Mouse (Mus musculus) hindbrain, embryonic 11.5 days (tissue): ENCODE measurements around the gene Cnnm2. TPM values are rescaled to one million over a fixed set of nuclear protein-coding genes. Genes with fewer than 3 reads are reported as not detected.

ENCODE experiments used
- ATAC-seq: fragments of 200-750 bp; cut with Nextera tagmentation; 2 replicates; pipeline ENCODE4 v1.8.0; 2017; ENCODE audit warnings: mild to moderate bottlenecking, moderate TSS enrichment, moderate library complexity; ENCODE audit not compliant: low FRiP score
- DNase-seq: peaks from one replicate; pipeline ENCODE4 v3.0.0-alpha.2; 2015; ENCODE audit warnings: low spot score
- H3K27ac ChIP-seq: fragments of 300-500 bp; sonication (generic); 2 replicates; pipeline ENCODE4 v1.5.1; 2014; ENCODE audit warnings: mild to moderate bottlenecking, low read depth, low read length
- H3K27me3 ChIP-seq: fragments of 300-500 bp; sonication (generic); 2 replicates; pipeline ENCODE4 v1.6.1; 2014; ENCODE audit warnings: mild to moderate bottlenecking, low read length, moderate library complexity, mixed read lengths; ENCODE audit not compliant: control insufficient read depth, insufficient read depth
- H3K36me3 ChIP-seq: fragments of 300-500 bp; sonication (generic); 2 replicates; pipeline ENCODE4 v1.6.1; 2014; ENCODE audit warnings: mild to moderate bottlenecking, low read length, moderate library complexity, mixed read lengths; ENCODE audit not compliant: control insufficient read depth, insufficient read depth
- H3K4me1 ChIP-seq: fragments of 300-500 bp; sonication (generic); replicated peaks from 2 replicates; pipeline ENCODE4 v1.6.1; 2014; ENCODE audit warnings: low read length, mixed read lengths; ENCODE audit not compliant: control insufficient read depth, insufficient read depth
- H3K4me2 ChIP-seq: fragments of 300-500 bp; sonication (generic); replicated peaks from 2 replicates; pipeline ENCODE4 v1.6.1; 2014; ENCODE audit warnings: mild to moderate bottlenecking, low read depth, low read length
- H3K4me3 ChIP-seq: fragments of 300-500 bp; sonication (generic); 2 replicates; pipeline ENCODE4 v1.5.1; 2014; ENCODE audit warnings: low read depth, low read length
- H3K9ac ChIP-seq: fragments of 300-500 bp; sonication (generic); 2 replicates; pipeline ENCODE4 v1.6.1; 2014; ENCODE audit warnings: low read depth, low read length
- H3K9me3 ChIP-seq: fragments of 300-500 bp; sonication (generic); 2 replicates; pipeline ENCODE4 v1.6.1; 2016; ENCODE audit warnings: low read length; ENCODE audit not compliant: control insufficient read depth
- WGBS: fragments of 180-500 bp; shearing (Covaris S2); extraction: QIAGEN DNeasy Blood & Tissue Kit; methylation state at CpG from one replicate; pipeline ENCODE4 v1.1.7; 2014; 5-methylcytosine and 5-hydroxymethylcytosine counted together
- polyA plus RNA-seq: library from polyadenylated mRNA; unstranded; fragments of >200 nt; fragmentation: Nextera tagmentation; extraction: Ambion mirVana; gene quantifications from 2 replicates; pipeline ENCODE4 v1.2.1, GENCODE M21; 2014

The Cnnm2 gene
- polyA plus RNA-seq, 1 experiment from 2014 or later, result 4.6 TPM

DNA sequence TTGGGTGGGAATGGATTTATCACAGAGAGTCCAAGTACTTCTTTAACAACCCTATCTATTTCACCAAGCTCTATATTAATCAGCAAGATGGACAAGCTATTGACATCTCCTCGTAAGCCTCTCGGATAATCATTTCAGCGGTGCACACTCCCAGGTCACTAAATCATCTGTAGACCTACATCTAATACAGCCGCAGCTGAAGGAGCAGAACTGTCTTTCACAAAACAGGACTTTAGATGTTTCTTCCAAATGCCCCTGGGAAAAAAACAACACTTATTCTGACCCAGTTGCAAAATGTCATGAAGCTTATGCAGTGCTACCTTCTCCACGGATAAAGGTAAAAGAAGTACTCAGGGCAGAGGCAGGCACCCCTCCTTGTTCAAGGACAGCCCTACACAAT is 146.8 kb downstream of the Cnnm2 start:
- no peak overlapping the region for H3K4me2 ChIP-seq
- ATAC-seq, result no peak
- no peak for DNase-seq
- H3K27me3 ChIP-seq, result no peaks in the 10 kb centered on the region
- H3K9me3 ChIP-seq, result no peaks in the 10 kb centered on the region
- H3K27ac ChIP-seq, result no peak overlapping the region
- H3K4me1 ChIP-seq, result no peaks in the 10 kb centered on the region
- no peak overlapping the region for H3K9ac ChIP-seq
- no peak overlapping the region for H3K4me3 ChIP-seq
- WGBS, result 86% methylated on average over 5 of the region's 5 CpGs
- H3K36me3 ChIP-seq, result no peaks in the 10 kb centered on the region

DNA sequence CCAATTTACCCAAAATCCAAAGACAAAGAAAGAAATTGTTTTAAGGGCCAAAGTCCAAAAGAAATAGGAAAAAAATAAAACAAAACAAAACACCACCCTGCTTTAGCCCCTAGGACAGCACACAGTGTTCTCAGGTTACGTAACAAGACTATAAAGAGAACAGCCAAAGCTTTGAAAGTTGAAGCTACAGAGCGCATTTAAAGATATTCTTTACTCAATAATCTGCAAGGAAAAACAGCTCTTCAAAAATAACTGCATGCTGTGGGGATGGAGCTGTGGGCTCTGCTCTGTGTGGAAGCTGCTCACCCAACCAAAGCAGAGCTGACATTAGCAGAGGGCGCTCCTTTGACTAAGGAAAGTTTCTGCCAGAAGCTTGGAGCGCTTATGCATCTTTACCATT is 147.6 kb downstream of the Cnnm2 start:
- H3K4me1 ChIP-seq, result no peaks in the 10 kb centered on the region
- no peak overlapping the region for H3K4me2 ChIP-seq
- 53% methylated on average over 4 of the region's 4 CpGs for WGBS
- no peaks in the 10 kb centered on the region for H3K36me3 ChIP-seq
- no peaks in the 10 kb centered on the region for H3K9me3 ChIP-seq
- H3K4me3 ChIP-seq, result no peak overlapping the region
- ATAC-seq (no peak), DNase-seq (no peak)
- no peaks in the 10 kb centered on the region for H3K27me3 ChIP-seq
- no peak overlapping the region for H3K27ac ChIP-seq
- H3K9ac ChIP-seq, result no peak overlapping the region

DNA sequence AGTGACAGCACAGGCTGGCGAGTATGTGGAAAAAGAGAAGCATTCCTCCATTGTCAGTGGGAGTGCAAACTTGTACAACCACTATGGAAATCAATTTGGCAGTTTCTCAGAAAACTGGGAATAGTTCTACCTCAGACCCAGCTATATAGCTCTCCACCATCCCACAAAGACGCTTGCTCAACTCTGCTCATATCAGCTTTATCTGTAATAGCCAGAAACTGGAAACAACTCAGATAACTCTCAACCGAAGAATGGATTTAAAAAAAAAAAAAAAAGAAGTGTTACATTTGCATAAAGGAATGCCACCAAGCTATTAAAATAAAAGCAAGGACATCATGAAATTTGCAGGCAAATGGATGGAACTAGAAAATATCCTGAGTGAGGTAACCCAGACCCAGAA is 150.1 kb downstream of the Cnnm2 start:
- Histone ChIP-seq H3K36me3 (no peaks in the 10 kb centered on the region), H3K4me1 (no peaks in the 10 kb centered on the region), H3K9ac (no peak overlapping the region), H3K27ac (no peak overlapping the region), H3K4me3 (no peak overlapping the region), H3K27me3 (no peaks in the 10 kb centered on the region), H3K4me2 (no peak overlapping the region), H3K9me3 (no peaks in the 10 kb centered on the region)
- WGBS, result 93% methylated on average over 3 of the region's 3 CpGs
- no peak for DNase-seq
- no peak for ATAC-seq

DNA sequence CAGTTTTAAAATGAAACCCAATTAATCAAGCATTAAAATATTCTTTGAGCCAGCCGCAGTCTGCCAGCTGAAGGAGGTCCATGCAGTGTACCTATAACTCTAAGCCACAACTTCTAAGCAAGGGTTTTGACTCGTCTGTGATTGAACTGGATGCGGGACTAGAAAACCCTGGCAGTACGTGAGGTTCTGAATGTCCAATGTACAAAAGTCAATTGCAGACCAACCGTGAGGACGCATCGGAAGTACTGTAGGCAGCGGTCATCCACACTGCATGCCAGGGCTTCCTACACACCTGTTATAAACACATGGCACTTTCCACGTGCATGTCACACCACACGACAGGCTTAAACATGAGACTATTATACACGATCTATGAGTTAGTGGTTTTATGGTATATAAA is 152.2 kb downstream of the Cnnm2 start:
- H3K4me2 ChIP-seq, result no peak overlapping the region
- H3K4me3 ChIP-seq, result no peak overlapping the region
- H3K9ac ChIP-seq, result no peak overlapping the region
- no peaks in the 10 kb centered on the region for H3K9me3 ChIP-seq
- H3K4me1 ChIP-seq, result no peaks in the 10 kb centered on the region
- H3K27ac ChIP-seq, result no peak overlapping the region
- H3K36me3 ChIP-seq, result no peaks in the 10 kb centered on the region
- no peaks in the 10 kb centered on the region for H3K27me3 ChIP-seq
- ATAC-seq (no peak), DNase-seq (no peak)
- 95% methylated on average over 11 of the region's 11 CpGs for WGBS

DNA sequence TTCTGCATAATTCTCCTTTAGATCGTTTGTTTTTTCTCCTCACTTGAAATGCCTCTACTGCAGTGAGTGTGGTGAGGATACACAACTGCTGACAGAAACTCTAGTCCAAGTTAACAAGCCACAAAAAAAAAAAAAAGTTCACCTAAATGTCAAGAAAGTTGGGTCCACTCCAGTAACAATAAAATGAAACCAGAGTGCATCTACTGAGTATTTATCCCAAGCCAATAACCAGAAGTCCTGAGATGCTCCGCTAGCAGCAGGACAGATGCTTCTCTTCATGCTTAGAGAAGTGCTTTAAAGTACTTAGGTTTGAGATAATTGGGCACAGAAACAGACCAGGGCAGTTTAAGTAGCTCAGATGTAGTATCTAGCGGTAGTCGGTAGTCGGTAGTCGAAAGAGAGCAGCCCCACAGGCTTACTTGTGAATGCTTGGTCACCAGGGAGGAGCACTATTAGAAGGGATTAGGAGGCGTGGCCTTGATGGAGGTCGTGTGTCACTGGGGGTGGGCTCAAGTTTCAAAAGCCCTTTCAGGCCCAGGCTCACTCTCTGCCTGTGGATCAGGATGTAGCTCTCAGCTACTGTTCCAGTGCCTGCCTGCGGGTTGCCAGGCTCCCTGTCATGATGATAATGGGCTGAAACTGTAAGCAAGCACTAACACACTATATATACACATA is 154.1 kb downstream of the Cnnm2 start:
- no peaks in the 10 kb centered on the region for H3K36me3 ChIP-seq
- 81% methylated on average over 9 of the region's 9 CpGs for WGBS
- H3K27me3 ChIP-seq, result no peaks in the 10 kb centered on the region
- DNase-seq, result no peak
- no peak overlapping the region for H3K4me3 ChIP-seq
- no peak for ATAC-seq
- no peaks in the 10 kb centered on the region for H3K9me3 ChIP-seq
- no peak overlapping the region for H3K27ac ChIP-seq
- no peak overlapping the region for H3K9ac ChIP-seq
- no peaks in the 10 kb centered on the region for H3K4me1 ChIP-seq
- H3K4me2 ChIP-seq, result no peak overlapping the region

DNA sequence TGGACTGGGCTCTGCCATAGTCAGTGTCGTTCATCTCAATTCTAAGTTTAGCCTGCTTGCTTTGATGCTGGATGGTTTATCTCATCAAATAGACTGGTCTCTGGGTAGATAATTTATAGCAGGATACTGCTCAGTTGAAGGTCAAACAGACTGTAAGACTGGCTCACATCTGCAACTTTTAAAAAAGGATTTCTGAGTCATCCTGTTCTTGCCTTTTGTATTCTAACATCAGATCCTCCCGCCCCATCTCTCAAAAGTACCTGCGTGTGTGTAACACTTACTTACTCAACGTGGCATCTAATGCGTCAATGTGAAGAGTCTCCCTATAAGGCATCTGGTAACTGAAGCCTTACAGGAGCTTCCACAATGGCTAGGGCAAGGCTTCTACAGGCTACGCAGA is 159.2 kb downstream of the Cnnm2 start:
- H3K4me1 ChIP-seq, result no peaks in the 10 kb centered on the region
- no peak overlapping the region for H3K4me3 ChIP-seq
- 90% methylated on average over 6 of the region's 6 CpGs for WGBS
- no peak overlapping the region for H3K4me2 ChIP-seq
- no peak overlapping the region for H3K27ac ChIP-seq
- no peak overlapping the region for H3K9ac ChIP-seq
- no peak for ATAC-seq
- H3K36me3 ChIP-seq, result no peaks in the 10 kb centered on the region
- no peaks in the 10 kb centered on the region for H3K9me3 ChIP-seq
- DNase-seq, result no peak
- no peaks in the 10 kb centered on the region for H3K27me3 ChIP-seq

DNA sequence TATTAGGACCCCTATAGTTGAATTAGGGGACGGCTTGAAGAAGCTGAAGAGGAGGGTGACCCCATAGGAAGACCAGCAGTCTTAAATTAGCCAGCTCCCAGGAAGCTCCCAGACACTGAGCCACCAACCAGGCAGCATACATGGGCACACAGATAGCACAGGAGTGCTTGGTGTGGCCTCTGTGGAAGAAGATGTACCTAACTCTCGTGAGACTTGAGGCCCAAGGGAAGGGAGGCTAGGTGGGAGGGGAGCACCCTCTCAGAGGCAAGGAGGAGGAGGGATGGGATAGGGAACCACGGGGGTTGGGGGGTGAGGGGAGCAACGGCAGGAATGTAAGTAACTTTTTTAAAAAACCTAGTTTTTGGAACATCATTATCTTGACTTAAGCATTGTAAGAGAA is 165.0 kb downstream of the Cnnm2 start:
- WGBS, result 71% methylated on average over 4 of the region's 4 CpGs
- no peak overlapping the region for H3K4me2 ChIP-seq
- DNase-seq, result no peak
- no peaks in the 10 kb centered on the region for H3K9me3 ChIP-seq
- no peaks in the 10 kb centered on the region for H3K4me1 ChIP-seq
- no peaks in the 10 kb centered on the region for H3K36me3 ChIP-seq
- H3K27ac ChIP-seq, result no peak overlapping the region
- no peak overlapping the region for H3K4me3 ChIP-seq
- H3K27me3 ChIP-seq, result no peaks in the 10 kb centered on the region
- no peak for ATAC-seq
- no peak overlapping the region for H3K9ac ChIP-seq

DNA sequence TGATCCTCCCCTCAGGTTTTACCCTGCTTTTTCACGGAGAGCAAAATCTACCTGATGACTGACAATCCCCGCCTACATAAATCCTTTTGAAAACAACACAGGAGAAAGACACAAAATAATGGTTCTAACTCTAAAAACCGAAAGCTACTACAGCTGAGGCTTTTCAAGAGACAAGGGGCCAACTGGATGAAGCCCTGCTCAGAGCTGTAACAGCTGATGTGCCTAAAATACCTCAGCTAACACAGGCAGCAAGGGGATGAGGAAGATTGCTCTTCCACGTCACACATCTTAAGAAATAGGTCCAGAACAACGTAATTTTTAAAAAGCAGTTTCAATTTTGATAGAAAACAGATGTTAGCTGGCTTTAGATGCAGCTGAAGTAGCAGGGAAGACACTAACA is 165.6 kb downstream of the Cnnm2 start:
- H3K9me3 ChIP-seq, result no peaks in the 10 kb centered on the region
- no peak overlapping the region for H3K4me3 ChIP-seq
- no peak overlapping the region for H3K4me2 ChIP-seq
- no peak overlapping the region for H3K9ac ChIP-seq
- no peak overlapping the region for H3K27ac ChIP-seq
- WGBS, result 68% methylated on average over 5 of the region's 5 CpGs
- DNase-seq, result no peak
- ATAC-seq, result no peak
- H3K36me3 ChIP-seq, result no peaks in the 10 kb centered on the region
- H3K27me3 ChIP-seq, result no peaks in the 10 kb centered on the region
- no peaks in the 10 kb centered on the region for H3K4me1 ChIP-seq

DNA sequence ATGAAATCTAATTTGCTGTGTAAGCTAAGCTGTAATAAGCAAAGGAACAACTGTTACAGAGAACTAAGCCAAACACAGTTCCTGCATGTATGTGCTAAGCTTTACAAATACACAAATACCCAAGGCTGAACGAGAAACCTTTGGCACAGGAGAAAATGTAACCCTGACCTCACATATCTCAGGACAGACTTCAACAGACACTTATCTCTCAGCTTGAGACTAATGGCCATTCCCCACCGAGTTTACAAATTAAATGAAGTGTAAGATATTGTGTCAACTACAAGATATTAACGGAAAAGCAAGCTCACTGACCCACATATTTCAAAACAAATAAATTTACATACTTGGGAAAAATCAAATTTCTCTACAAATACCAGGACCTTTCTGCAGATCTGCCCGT is 166.7 kb downstream of the Cnnm2 start:
- ATAC-seq (no peak), DNase-seq (no peak)
- Histone ChIP-seq H3K27me3 (no peaks in the 10 kb centered on the region), H3K4me1 (no peaks in the 10 kb centered on the region), H3K4me3 (no peak overlapping the region), H3K27ac (no peak overlapping the region), H3K36me3 (no peaks in the 10 kb centered on the region), H3K4me2 (no peak overlapping the region), H3K9me3 (no peaks in the 10 kb centered on the region), H3K9ac (no peak overlapping the region)
- WGBS, result 71% methylated on average over 4 of the region's 4 CpGs
